Mouse (Mus musculus): ENCODE results near the gene Tfpi. TPM values are rescaled to one million over a fixed set of nuclear protein-coding genes. Genes with fewer than 3 reads are reported as not detected.

The Tfpi gene
- polyA plus RNA-seq, 1 experiment from 2014 or later = 24.5 TPM

Other genes with a start within 250 kb of the Tfpi start
- 19.4 and 21.3 TPM in 2 replicates for gene Calcrl, start 51.4 kb downstream of the Tfpi start, polyA plus RNA-seq (2014; fragmentation: Nextera tagmentation; extraction: Ambion mirVana)
- gene Ctnnd1, start 174.0 kb upstream of the Tfpi start, polyA plus RNA-seq (2014; fragmentation: Nextera tagmentation; extraction: Ambion mirVana) = 37.5 and 43.0 TPM in 2 replicates
- 0.21 and 0.27 TPM in 2 replicates for gene Btbd18, start 182.3 kb upstream of the Tfpi start, polyA plus RNA-seq (2014; fragmentation: Nextera tagmentation; extraction: Ambion mirVana)
- 378 and 404 TPM in 2 replicates for gene Selenoh, start 194.0 kb upstream of the Tfpi start, polyA plus RNA-seq (2014; fragmentation: Nextera tagmentation; extraction: Ambion mirVana)
- not detected in 2 replicates for gene Gm28635, start 201.3 kb upstream of the Tfpi start, polyA plus RNA-seq (2014; fragmentation: Nextera tagmentation; extraction: Ambion mirVana)
- gene Med19, start 201.6 kb upstream of the Tfpi start, polyA plus RNA-seq (2014; fragmentation: Nextera tagmentation; extraction: Ambion mirVana) = 59.4 and 59.6 TPM in 2 replicates
- gene Tmx2, start 202.4 kb upstream of the Tfpi start, polyA plus RNA-seq (2014; fragmentation: Nextera tagmentation; extraction: Ambion mirVana) = 180 and 189 TPM in 2 replicates
- 27.4 and 27.6 TPM in 2 replicates for gene Zdhhc5, start 238.4 kb upstream of the Tfpi start, polyA plus RNA-seq (2014; fragmentation: Nextera tagmentation; extraction: Ambion mirVana)